Mouse (Mus musculus) intestine, embryonic 14.5 days (tissue): ENCODE measurements around the gene Snx8. TPM values are rescaled to one million over a fixed set of nuclear protein-coding genes. Genes with fewer than 3 reads are reported as not detected.
"Not testable (repeated sequence)": the region's sequence is repeated elsewhere in the genome, so short reads cannot be mapped to it uniquely, and the experiment has no call there.

Source experiments
- ATAC-seq: fragments of 200-750 bp; cut with Nextera tagmentation; replicated peaks from 2 replicates; pipeline ENCODE4 v1.8.0; 2017; ENCODE audit warnings: low read depth, moderate number of reproducible peaks, moderate TSS enrichment, moderate library complexity; ENCODE audit not compliant: low FRiP score, low TSS enrichment
- DNase-seq: peaks from one replicate; pipeline ENCODE4 v3.0.0-alpha.2; 2018; ENCODE audit warnings: low spot score
- H3K27ac ChIP-seq: fragments of 300-500 bp; sonication (generic); 2 replicates; pipeline ENCODE4 v1.5.1; 2014; ENCODE audit warnings: low read depth, mild to moderate bottlenecking, control low read depth
- H3K27me3 ChIP-seq: fragments of 300-500 bp; sonication (generic); replicated peaks from 2 replicates; pipeline ENCODE4 v1.6.1; 2014; ENCODE audit warnings: low read length, control low read depth; ENCODE audit not compliant: control insufficient read depth, insufficient read depth
- H3K36me3 ChIP-seq: fragments of 300-500 bp; sonication (generic); 2 replicates; pipeline ENCODE4 v1.6.1; 2014; ENCODE audit warnings: low read length, control low read depth; ENCODE audit not compliant: control insufficient read depth, insufficient read depth
- H3K4me1 ChIP-seq: fragments of 300-500 bp; sonication (generic); replicated peaks from 2 replicates; pipeline ENCODE4 v1.6.1; 2014; ENCODE audit warnings: low read length, control low read depth, mixed read lengths; ENCODE audit not compliant: control insufficient read depth, insufficient read depth
- H3K4me2 ChIP-seq: fragments of 300-500 bp; sonication (generic); 2 replicates; pipeline ENCODE4 v1.6.1; 2014; ENCODE audit warnings: low read length
- H3K4me3 ChIP-seq: fragments of 300-500 bp; sonication (generic); 2 replicates; pipeline ENCODE4 v1.5.1; 2014; ENCODE audit warnings: low read depth, low read length, control low read depth, mixed read lengths
- H3K9ac ChIP-seq: fragments of 300-500 bp; sonication (generic); 2 replicates; pipeline ENCODE4 v1.6.1; 2014; ENCODE audit warnings: mild to moderate bottlenecking, low read length
- H3K9me3 ChIP-seq: fragments of 300-500 bp; sonication (generic); 2 replicates; pipeline ENCODE4 v1.6.1; 2016; ENCODE audit warnings: low read length, control low read depth; ENCODE audit not compliant: control insufficient read depth
- WGBS: fragments of 180-500 bp; shearing (Covaris S2); extraction: QIAGEN DNeasy Blood & Tissue Kit; methylation state at CpG from one replicate; pipeline ENCODE4 v1.1.7; 2014; 5-methylcytosine and 5-hydroxymethylcytosine counted together
- polyA plus RNA-seq: library from polyadenylated mRNA; unstranded; fragments of >200 nt; fragmentation: Nextera tagmentation; extraction: Ambion mirVana; gene quantifications from 2 replicates; pipeline ENCODE4 v1.2.1, GENCODE M21; 2014

The Snx8 gene
- polyA plus RNA-seq, 1 experiment from 2014 or later: 9.3 TPM

DNA sequence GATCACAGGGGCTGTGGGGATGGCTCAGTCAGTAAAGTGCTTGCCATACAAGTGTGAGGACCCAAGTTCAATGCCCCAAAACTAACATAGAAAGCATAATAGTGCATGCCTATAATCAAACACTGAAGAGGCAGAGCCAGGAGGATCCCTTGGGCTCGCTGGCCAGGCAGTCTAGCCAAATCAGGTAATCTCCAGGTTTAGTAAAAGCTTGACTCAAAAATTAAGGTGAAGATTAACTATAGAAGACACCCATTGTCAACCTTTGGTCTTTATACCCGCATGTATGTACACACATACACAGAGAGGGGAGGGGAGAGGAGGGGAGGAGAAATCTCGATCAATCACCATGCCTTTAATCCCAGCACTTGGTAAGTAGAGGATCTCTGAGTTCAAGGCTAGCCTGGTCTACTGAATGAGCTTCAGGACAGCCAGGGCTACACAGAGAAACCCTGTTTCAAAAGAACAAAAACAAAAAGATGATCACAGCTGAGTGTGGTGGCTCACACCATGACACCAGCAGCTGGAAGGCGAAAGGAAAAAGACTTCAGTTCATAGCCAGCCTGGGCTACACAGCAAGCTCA is 13.7 kb downstream of the Snx8 start:
- Histone ChIP-seq H3K9me3 (no peaks in the 10 kb centered on the region), H3K27me3 (no peaks in the 10 kb centered on the region), H3K36me3 (no peaks in the 10 kb centered on the region), H3K27ac (no peak overlapping the region), H3K4me1 (peaks cover 6% of the 10 kb centered on the region), H3K4me2 (no peak overlapping the region), H3K4me3 (no peak overlapping the region), H3K9ac (no peak overlapping the region)
- no peak for ATAC-seq
- no peak for DNase-seq
- WGBS: 83% methylated on average over 4 of the region's 4 CpGs

GRCm38 (mm10) chr5:140374226-140374625 is 14.8 kb downstream of the Snx8 start:
- H3K4me1 ChIP-seq: peaks cover 12% of the 10 kb centered on the region
- no peak for DNase-seq
- no peaks in the 10 kb centered on the region for H3K9me3 ChIP-seq
- no peak overlapping the region for H3K4me2 ChIP-seq
- WGBS: 34% methylated on average over 3 of the region's 3 CpGs
- H3K4me3 ChIP-seq: no peak overlapping the region
- no peak overlapping the region for H3K27ac ChIP-seq
- H3K9ac ChIP-seq: no peak overlapping the region
- no peak for ATAC-seq
- H3K27me3 ChIP-seq: no peaks in the 10 kb centered on the region
- no peaks in the 10 kb centered on the region for H3K36me3 ChIP-seq

GRCm38 (mm10) chr5:140373711-140374110 is 15.4 kb downstream of the Snx8 start:
- no peak for ATAC-seq
- WGBS: 67% methylated on average over 2 of the region's 2 CpGs

GRCm38 (mm10) chr5:140371671-140372070 is 17.4 kb downstream of the Snx8 start:
- H3K4me2 ChIP-seq: no peak overlapping the region
- H3K9ac ChIP-seq: no peak overlapping the region
- no peaks in the 10 kb centered on the region for H3K36me3 ChIP-seq
- no peak overlapping the region for H3K4me3 ChIP-seq
- DNase-seq (no peak), ATAC-seq (no peak)
- H3K9me3 ChIP-seq: no peaks in the 10 kb centered on the region
- peaks cover 12% of the 10 kb centered on the region for H3K4me1 ChIP-seq
- no peaks in the 10 kb centered on the region for H3K27me3 ChIP-seq
- 92% methylated on average over 3 of the region's 3 CpGs for WGBS
- no peak overlapping the region for H3K27ac ChIP-seq

More at GRCm38 (mm10) chr5:140373711-140374110, 15.4 kb downstream of the Snx8 start:
- Histone ChIP-seq H3K27me3 (no peaks in the 10 kb centered on the region), H3K9ac (no peak overlapping the region), H3K36me3 (no peaks in the 10 kb centered on the region), H3K4me1 (peaks cover 12% of the 10 kb centered on the region), H3K9me3 (no peaks in the 10 kb centered on the region), H3K27ac (no peak overlapping the region), H3K4me3 (no peak overlapping the region), H3K4me2 (no peak overlapping the region)
- DNase-seq: no peak

GRCm38 (mm10) chr5:140370446-140371254 is 18.4 kb downstream of the Snx8 start:
- Histone ChIP-seq H3K4me3 (no peak overlapping the region), H3K27me3 (no peaks in the 10 kb centered on the region), H3K27ac (no peak overlapping the region), H3K9ac (no peak overlapping the region), H3K4me2 (no peak overlapping the region), H3K9me3 (no peaks in the 10 kb centered on the region), H3K4me1 (peaks cover 12% of the 10 kb centered on the region), H3K36me3 (no peaks in the 10 kb centered on the region)
- DNase-seq: no peak
- ATAC-seq: no peak
- WGBS: 55% methylated on average over 6 of the region's 6 CpGs

DNA sequence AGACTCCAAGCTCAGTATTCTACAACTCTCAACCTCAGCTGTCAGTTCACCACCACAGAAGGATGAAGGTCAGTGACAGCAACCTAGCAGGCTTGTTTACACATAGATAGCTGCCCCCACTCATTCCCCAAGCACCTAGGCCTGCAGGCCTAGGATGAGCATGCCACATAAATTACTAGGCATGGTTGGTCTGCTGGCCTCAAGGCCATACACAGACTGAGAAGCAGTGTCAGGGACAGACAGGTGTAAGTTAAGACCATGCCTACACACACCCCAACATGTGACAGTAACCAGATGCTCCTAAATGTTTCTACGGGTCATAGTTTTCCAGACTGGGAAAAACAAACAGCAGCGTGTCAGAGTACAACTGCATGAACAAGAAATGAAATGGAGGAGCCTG is 19.6 kb downstream of the Snx8 start:
- peaks cover 12% of the 10 kb centered on the region for H3K4me1 ChIP-seq
- H3K27me3 ChIP-seq: no peaks in the 10 kb centered on the region
- 37% methylated on average over 2 of the region's 2 CpGs for WGBS
- no peaks in the 10 kb centered on the region for H3K36me3 ChIP-seq
- DNase-seq (no peak), ATAC-seq (no peak)
- no peak overlapping the region for H3K4me2 ChIP-seq
- no peak overlapping the region for H3K27ac ChIP-seq
- no peak overlapping the region for H3K9ac ChIP-seq
- H3K9me3 ChIP-seq: no peaks in the 10 kb centered on the region
- H3K4me3 ChIP-seq: no peak overlapping the region

- Histone ChIP-seq H3K27me3 (no peaks in the 10 kb centered on the region), H3K4me2 (no peak overlapping the region), H3K4me3 (no peak overlapping the region), H3K36me3 (no peaks in the 10 kb centered on the region), H3K4me1 (peaks cover 12% of the 10 kb centered on the region), H3K27ac (no peak overlapping the region), H3K9me3 (no peaks in the 10 kb centered on the region), H3K9ac (no peak overlapping the region)
- ATAC-seq (no peak), DNase-seq (no peak)
- WGBS: 86% methylated on average over 4 of the region's 4 CpGs
These were observed 20.1 kb downstream of the Snx8 start for GRCm38 (mm10) chr5:140368926-140369325.

DNA sequence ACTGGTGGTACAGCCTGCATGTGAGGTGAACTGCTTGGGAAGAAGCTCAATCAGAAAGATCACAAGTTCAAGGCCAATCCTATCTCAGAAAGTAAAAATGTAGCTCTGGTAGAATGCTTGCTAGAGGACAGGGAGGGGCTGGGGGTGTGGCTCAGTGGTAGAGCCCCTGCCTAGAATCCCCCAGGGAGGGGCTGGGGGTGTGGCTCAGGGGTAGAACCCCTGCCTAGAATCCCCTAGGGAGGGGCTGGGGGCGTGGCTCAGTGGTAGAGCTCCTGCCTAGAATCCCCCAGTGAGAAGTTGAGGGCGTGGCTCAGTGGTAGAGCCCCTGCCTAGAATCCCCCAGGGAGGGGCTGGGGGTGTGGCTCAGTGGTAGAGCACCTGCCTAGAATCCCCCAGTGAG is 20.9 kb downstream of the Snx8 start:
- not testable (repeated sequence) for H3K9ac ChIP-seq, H3K9me3 ChIP-seq, H3K27ac ChIP-seq, ATAC-seq, H3K4me2 ChIP-seq, H3K27me3 ChIP-seq, H3K4me3 ChIP-seq, DNase-seq, H3K36me3 ChIP-seq
- peaks cover 12% of the 10 kb centered on the region for H3K4me1 ChIP-seq
- WGBS: 92% methylated on average over 2 of the region's 2 CpGs

DNA sequence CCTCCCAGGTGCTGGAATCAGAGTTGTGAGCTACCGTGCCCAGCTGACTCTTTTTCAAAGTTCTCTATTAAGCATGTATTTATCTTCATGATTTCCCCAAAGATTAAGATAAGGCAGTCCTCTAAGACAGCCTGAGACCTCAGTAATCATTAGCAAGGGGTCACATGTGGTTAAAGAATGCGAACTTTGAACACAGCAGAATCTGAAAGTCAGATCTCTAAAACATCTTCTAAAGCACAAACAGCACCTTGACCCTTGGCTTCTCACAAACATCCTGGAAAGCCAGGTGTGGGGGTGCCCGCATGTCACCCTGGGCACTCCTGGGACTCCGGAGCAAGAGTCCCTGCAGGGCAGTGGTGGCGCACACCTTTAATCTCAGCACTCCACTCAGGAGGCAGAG is 24.6 kb downstream of the Snx8 start:
- DNase-seq: no peak
- no peak overlapping the region for H3K4me3 ChIP-seq
- WGBS: 76% methylated on average over 5 of the region's 5 CpGs
- ATAC-seq: no peak
- no peak overlapping the region for H3K4me2 ChIP-seq
- no peak overlapping the region for H3K9ac ChIP-seq
- H3K9me3 ChIP-seq: 0 out of 2 replicates have a peak, but pooled peaks cover 2% of the 10 kb centered on the region
- H3K27ac ChIP-seq: no peak overlapping the region
- H3K27me3 ChIP-seq: no peaks in the 10 kb centered on the region
- H3K4me1 ChIP-seq: peaks cover under 1% of the 10 kb centered on the region; the same call in 1 of the 2 replicates
- 0 out of 2 replicates have a peak, but pooled peaks cover 1% of the 10 kb centered on the region for H3K36me3 ChIP-seq
